Mouse (Mus musculus) kidney, postnatal 0 days (tissue): ENCODE results near the gene Pip5k1c. TPM values are rescaled to one million over a fixed set of nuclear protein-coding genes. Genes with fewer than 3 reads are reported as not detected.

Experiments
- ATAC-seq: fragments of 200-750 bp; cut with Nextera tagmentation; replicated peaks from 2 replicates; pipeline ENCODE4 v1.8.0; 2017; ENCODE audit warnings: low read depth, moderate number of reproducible peaks, moderate TSS enrichment, moderate library complexity; ENCODE audit not compliant: low FRiP score
- DNase-seq: peaks from one replicate; pipeline ENCODE4 v3.0.0-alpha.2; 2016; ENCODE audit warnings: low spot score
- H3K27ac ChIP-seq: fragments of 300-500 bp; sonication (generic); 2 replicates; pipeline ENCODE4 v1.5.1; 2014; ENCODE audit warnings: mild to moderate bottlenecking
- H3K27me3 ChIP-seq: fragments of 300-500 bp; sonication (generic); 2 replicates; pipeline ENCODE4 v1.6.1; 2014; ENCODE audit warnings: low read length, mixed read lengths; ENCODE audit not compliant: insufficient read depth
- H3K36me3 ChIP-seq: fragments of 300-500 bp; sonication (generic); 2 replicates; pipeline ENCODE4 v1.6.1; 2014; ENCODE audit warnings: low read length, mixed read lengths; ENCODE audit not compliant: insufficient read depth
- H3K4me1 ChIP-seq: fragments of 300-500 bp; sonication (generic); replicated peaks from 2 replicates; pipeline ENCODE4 v1.6.1; 2014; ENCODE audit warnings: antibody characterized with exemption, low read length, mixed read lengths; ENCODE audit not compliant: insufficient read depth
- H3K4me2 ChIP-seq: fragments of 300-500 bp; sonication (generic); 2 replicates; pipeline ENCODE4 v1.6.1; 2014; ENCODE audit warnings: mild to moderate bottlenecking, low read length, moderate library complexity, mixed read lengths
- H3K4me3 ChIP-seq: fragments of 300-500 bp; sonication (generic); replicated peaks from 2 replicates; pipeline ENCODE4 v1.5.1; 2014; ENCODE audit warnings: low read depth, low read length
- H3K9ac ChIP-seq: fragments of 300-500 bp; sonication (generic); 2 replicates; pipeline ENCODE4 v1.6.1; 2014; ENCODE audit warnings: low read depth, low read length
- H3K9me3 ChIP-seq: fragments of 300-500 bp; sonication (generic); replicated peaks from 2 replicates; pipeline ENCODE4 v1.6.1; 2016; ENCODE audit warnings: low read length, inconsistent platforms, mixed read lengths
- CTCF ChIP-seq: IDR thresholded peaks from 2 replicates; pipeline ENCODE4 v1.5.1; 2016; ENCODE audit warnings: antibody characterized with exemption, low read depth, mild to moderate bottlenecking, moderate library complexity
- WGBS: fragments of 180-500 bp; shearing (Covaris S2); extraction: QIAGEN DNeasy Blood & Tissue Kit; methylation state at CpG from one replicate; pipeline ENCODE4 v1.1.7; 2014; 5-methylcytosine and 5-hydroxymethylcytosine counted together
- polyA plus RNA-seq: library from polyadenylated mRNA; unstranded; fragments of >200 nt; fragmentation: Nextera tagmentation; extraction: Ambion mirVana; gene quantifications from 2 replicates; pipeline ENCODE4 v1.2.1, GENCODE M21; 2015

The Pip5k1c gene
- polyA plus RNA-seq, 1 experiment from 2014 or later: 37.8 TPM

DNA sequence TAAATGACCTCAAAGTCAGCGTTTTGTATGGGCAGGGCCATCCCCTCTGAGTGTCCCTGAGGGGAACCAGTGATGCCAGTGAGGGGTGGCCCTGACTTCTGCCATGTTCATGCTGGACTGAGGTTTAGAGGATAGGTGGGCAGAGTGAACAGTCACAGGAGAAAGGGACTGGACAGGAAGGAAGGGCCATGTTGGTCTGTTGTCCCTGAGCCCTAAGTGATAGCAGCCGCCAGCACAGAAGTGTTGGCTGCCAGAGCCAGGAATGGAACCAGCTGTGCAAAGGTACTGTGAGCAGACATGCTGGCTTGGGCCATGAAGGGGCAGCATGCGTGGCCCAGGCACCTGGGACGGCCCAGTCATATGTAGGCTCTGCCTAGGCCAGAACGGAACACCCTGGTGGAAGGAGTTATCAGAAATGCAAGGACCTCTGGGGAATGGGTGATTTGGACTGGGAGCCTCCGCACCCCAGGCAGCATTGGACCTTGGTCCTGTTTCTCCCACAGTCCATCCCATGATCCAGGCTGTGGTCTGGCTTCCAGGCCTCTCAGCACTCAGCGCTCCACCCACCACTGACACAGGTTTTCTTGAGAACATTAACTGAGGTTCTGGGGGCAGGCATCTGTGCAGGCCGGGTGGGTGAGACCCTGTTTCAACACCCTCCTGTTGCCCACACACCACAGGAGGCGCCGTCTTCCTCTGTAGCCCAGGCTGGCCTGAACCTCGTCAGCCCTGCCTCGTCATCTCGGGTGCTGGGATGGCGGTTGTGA, 7.0 kb downstream of the Pip5k1c start:
- Histone ChIP-seq H3K4me3 (no peak overlapping the region), H3K4me2 (no peak overlapping the region), H3K9me3 (no peaks in the 10 kb centered on the region), H3K4me1 (peaks cover 60% of the 10 kb centered on the region), H3K9ac (peak overlapping the region; percentile 37), H3K27ac (peak overlapping the region; percentile 90), H3K36me3 (no peaks in the 10 kb centered on the region), H3K27me3 (no peaks in the 10 kb centered on the region)
- WGBS: 83% methylated on average over 14 of the region's 14 CpGs
- no peak; the same call in 1 of the 2 replicates for TF ChIP-seq CTCF
- DNase-seq (no peak), ATAC-seq (peak; percentile 65)

DNA sequence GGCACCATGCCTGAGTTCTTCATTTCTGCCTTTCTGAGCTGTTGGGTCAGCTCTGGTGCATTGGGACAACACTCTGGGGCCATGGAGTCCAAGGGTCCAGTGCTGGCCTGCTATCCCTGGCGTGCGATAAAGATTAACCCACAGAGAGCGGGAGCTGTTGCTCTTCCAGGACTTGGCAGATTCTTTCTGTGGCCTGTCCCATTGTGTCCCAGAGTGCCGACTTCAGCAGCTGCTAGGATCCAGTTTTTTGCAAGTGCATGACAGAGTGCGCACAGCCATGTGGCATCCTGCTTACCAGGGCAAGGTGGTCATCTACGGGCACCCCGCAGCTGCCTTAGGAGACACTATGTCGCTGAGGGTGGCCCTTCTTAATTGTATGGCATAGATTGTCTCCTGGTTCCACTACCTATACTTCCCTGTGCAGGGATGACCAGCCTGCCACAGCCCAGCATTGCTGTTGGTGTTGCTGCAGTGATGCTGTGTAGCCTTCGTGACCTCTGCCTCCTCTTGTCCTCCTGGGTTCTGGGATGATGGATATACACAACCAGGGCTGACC, 7.7 kb downstream of the Pip5k1c start:
- H3K9ac ChIP-seq: peak overlapping the region; percentile 37
- no peaks in the 10 kb centered on the region for H3K36me3 ChIP-seq
- no peak overlapping the region for H3K4me2 ChIP-seq
- TF ChIP-seq CTCF: no peak
- H3K9me3 ChIP-seq: no peaks in the 10 kb centered on the region
- peak overlapping the region; percentile 90 for H3K27ac ChIP-seq
- DNase-seq: no peak
- peaks cover 58% of the 10 kb centered on the region for H3K4me1 ChIP-seq
- peak; percentile 73 for ATAC-seq
- H3K4me3 ChIP-seq: no peak overlapping the region
- 73% methylated on average over 9 of the region's 9 CpGs for WGBS
- no peaks in the 10 kb centered on the region for H3K27me3 ChIP-seq

DNA sequence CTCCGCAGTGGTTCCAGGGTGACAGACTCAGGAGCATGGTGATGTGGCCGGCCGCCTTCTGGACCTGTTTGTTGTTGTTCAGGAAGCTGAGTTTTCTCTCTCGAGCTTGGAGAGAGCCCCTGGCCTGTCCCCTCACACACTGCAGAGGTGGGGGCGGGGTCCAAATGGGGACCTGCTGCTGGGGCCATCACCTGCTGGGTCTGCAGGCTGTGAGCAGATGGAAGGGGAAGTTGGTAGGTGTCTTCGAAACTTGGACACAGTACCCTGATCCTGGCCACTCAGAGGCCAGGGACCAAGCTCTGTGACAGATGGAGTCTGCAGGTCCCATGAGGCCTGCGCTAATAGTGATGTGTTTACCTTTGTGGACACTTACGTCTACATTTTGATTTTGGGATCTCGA, 8.6 kb downstream of the Pip5k1c start:
- Histone ChIP-seq H3K9me3 (no peaks in the 10 kb centered on the region), H3K4me1 (peaks cover 58% of the 10 kb centered on the region), H3K4me3 (no peak overlapping the region), H3K27me3 (no peaks in the 10 kb centered on the region), H3K9ac (no peak overlapping the region), H3K36me3 (peaks cover 7% of the 10 kb centered on the region), H3K27ac (peak overlapping the region; percentile 90; the same call in 1 of the 2 replicates), H3K4me2 (no peak overlapping the region)
- DNase-seq (no peak), ATAC-seq (no peak)
- TF ChIP-seq CTCF: no peak
- WGBS: 68% methylated on average over 9 of the region's 9 CpGs

DNA sequence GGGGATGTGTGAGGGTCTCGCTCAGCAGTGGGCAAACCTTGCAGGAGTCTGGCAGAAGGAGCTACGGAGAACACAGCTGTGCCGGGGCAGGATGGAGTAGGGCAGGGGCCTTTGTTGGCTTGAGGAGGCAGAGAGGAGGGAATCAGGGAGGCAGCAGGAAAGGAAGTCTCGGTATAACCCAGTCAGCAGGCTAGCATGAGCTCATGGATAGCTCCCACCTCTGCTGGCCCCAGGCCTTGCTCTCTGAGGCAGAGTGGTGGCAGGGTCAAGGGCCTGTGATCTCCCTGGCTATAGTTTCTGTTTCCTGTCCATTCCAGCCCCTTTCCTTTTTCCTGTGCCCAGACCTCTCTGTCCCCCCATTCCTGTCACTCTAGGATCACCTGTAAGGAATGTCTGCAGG, 9.5 kb downstream of the Pip5k1c start:
- DNase-seq (no peak), ATAC-seq (no peak)
- Histone ChIP-seq H3K36me3 (peaks cover 17% of the 10 kb centered on the region), H3K9me3 (no peaks in the 10 kb centered on the region), H3K4me2 (no peak overlapping the region), H3K4me3 (no peak overlapping the region), H3K4me1 (peaks cover 55% of the 10 kb centered on the region), H3K9ac (no peak overlapping the region), H3K27me3 (no peaks in the 10 kb centered on the region), H3K27ac (peak overlapping the region; percentile 50; the same call in 1 of the 2 replicates)
- WGBS: 64% methylated on average over 4 of the region's 4 CpGs
- TF ChIP-seq CTCF: no peak

DNA sequence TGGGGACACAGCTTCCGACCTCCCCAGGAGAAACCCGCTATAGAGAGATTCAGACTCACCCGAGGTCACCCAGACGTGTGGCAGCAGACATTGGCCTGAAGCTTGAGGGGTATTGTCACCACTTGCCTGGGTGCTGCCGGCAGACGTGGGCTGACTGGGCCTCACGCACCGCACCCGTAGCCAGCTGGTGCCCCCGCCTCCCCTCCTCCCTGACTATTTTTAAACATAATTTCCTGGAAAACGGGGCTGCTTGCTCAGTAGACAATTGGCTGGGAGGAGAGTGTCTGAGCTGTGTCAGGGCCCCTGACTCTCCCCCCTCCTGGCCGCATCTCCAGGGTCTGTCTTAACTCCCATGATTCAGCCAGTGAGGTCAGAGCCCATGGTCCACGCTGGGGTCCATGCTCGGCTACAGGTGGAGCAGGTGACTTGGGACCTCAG, 10.0 kb downstream of the Pip5k1c start:
- ATAC-seq: no peak
- H3K4me2 ChIP-seq: peak overlapping the region; percentile 25; the same call in 1 of the 2 replicates

DNA sequence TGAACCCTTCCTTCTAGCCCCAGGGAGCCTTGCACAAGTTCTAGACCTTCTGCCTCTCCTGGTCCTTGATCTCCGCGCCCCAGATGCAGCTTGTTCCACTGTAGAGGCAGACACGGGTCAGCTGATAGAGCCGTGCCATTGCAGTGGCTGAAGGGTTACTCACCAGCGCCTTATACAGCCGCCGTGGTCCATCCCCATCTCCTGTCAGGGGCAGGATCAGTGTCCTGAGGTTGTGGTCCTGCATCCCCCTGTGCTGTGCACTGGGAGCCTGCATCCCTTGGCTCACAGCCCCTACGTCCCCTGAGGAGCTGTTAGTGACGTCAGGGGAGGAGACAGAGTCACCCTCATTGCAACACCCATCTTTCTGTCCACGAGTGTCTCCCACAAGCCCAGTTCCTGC, 10.5 kb downstream of the Pip5k1c start:
- peaks cover 26% of the 10 kb centered on the region for H3K36me3 ChIP-seq
- no peak for TF ChIP-seq CTCF
- ATAC-seq: no peak
- H3K9me3 ChIP-seq: no peaks in the 10 kb centered on the region
- no peak overlapping the region for H3K9ac ChIP-seq
- H3K4me2 ChIP-seq: peak overlapping the region; percentile 25; the same call in 1 of the 2 replicates
- no peak for DNase-seq
- H3K27me3 ChIP-seq: no peaks in the 10 kb centered on the region
- H3K4me3 ChIP-seq: no peak overlapping the region
- H3K27ac ChIP-seq: peak overlapping the region; percentile 50; the same call in 1 of the 2 replicates
- peaks cover 45% of the 10 kb centered on the region for H3K4me1 ChIP-seq
- 65% methylated on average over 10 of the region's 10 CpGs for WGBS

More for the DNA sequence above, 10.0 kb downstream of the Pip5k1c start:
- H3K4me1 ChIP-seq: peaks cover 50% of the 10 kb centered on the region
- no peaks in the 10 kb centered on the region for H3K9me3 ChIP-seq
- H3K4me3 ChIP-seq: no peak overlapping the region
- peak overlapping the region; percentile 50 for H3K27ac ChIP-seq
- no peaks in the 10 kb centered on the region for H3K27me3 ChIP-seq
- TF ChIP-seq CTCF: no peak
- H3K36me3 ChIP-seq: peaks cover 22% of the 10 kb centered on the region
- H3K9ac ChIP-seq: no peak overlapping the region
- 56% methylated on average over 14 of the region's 14 CpGs for WGBS
- DNase-seq: peak; percentile 23
